Mouse (Mus musculus): ENCODE measurements around the gene Cldn11.

Gene Cldn11

DNA sequence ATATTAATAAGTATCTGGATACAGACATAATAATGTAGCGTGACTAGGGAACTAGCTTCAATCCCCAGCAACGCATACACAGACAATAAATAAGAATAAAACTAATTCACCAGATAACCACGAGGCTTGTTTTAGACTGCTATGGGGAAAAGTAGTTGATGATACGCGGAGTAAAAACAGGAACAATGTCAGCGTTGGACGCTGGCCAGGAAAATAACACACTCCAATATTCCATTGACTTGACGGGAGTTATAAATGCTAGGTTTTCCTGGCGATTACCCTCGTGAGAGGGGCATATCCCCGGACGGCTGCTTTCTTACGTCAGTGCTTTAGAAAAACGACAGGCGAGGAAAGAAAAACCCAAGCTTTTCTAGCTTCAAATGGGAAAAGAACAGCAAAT is 8.1 kb downstream of the Cldn11 start:
- DNase-seq (ENCODE audit: extremely low read depth, low read depth, low spot score) = no peak

DNA sequence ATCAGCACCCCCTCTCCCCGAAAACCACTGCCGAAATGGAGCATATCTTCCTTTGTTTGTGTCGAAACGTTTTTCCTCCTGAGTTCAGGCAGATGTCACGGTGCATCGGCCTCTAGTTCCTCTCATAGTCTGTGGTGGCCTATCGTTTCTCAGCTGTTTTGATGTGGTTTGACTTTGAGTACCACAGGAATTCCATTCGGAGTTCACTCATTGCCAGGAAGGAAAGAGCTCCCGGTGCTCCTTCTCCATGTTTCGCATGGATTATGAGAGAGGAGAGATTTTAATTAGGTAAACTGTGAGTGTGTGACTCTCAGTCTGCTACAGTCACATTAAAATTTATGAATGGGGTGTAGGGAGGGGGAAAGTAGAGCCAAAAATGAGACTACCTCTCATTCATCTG is 10.3 kb downstream of the Cldn11 start:
- DNase-seq (ENCODE audit: extremely low read depth, low read depth, low spot score) = no peak

DNA sequence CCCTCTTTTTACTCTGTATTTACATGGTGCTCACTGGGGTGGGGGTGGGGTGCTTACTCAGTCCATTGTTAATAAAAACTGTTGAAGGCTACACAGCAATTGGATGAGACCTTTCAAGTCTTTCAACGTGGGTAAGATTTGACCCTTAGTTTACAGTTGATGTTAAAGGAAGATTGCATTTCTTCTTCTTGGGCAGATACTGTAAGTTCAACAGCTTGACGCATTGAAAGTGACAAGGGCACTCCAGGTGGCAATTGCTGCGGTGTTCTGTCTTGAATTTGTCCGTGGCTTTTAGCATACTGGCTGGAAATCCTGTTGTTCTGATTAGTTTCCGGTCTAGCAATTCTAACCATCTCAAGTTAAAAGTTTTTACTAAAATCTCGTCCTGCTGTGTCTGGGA is 11.6 kb downstream of the Cldn11 start:
- DNase-seq (ENCODE audit: extremely low read depth, low read depth, low spot score) = no peak

DNA sequence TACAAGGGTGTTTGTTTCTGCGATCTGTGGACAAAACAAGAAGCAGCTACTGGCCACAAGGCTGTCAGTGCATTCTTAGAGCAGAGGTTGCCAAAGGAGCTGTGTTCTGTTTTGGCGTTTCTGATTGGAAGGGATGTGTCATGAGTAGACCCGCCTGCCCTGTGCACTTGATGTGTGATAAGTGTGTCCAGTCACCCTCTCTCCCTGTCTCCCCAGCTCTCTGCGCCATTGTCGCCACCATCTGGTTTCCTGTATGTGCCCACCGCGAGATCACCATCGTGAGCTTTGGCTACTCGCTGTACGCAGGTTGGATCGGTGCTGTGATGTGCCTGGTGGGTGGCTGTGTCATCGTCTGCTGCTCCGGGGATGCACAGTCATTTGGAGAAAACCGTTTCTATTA is 13.1 kb downstream of the Cldn11 start:
- no peak for DNase-seq (ENCODE audit: extremely low read depth, low read depth, low spot score)

DNA sequence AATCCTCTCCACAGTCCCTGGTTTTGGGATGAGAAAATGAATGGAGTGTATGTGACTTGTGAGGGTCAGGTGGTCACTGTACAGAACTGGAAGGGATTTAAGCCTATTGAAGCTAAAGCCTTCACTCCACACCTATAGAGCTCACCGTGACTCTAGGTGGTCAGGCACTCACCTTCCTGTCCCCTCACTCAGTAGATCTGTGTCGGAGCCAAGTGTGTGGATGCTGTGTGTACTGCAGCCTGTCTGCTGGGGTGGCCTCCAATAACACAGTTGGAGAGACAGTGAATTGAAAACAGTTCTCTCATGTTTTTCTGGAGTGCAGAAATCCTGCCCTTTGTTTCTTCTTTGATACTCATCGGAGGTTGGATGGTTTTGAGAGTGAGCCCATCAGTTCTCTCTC is 16.1 kb downstream of the Cldn11 start:
- DNase-seq (ENCODE audit: extremely low read depth, low read depth, low spot score) = no peak

DNA sequence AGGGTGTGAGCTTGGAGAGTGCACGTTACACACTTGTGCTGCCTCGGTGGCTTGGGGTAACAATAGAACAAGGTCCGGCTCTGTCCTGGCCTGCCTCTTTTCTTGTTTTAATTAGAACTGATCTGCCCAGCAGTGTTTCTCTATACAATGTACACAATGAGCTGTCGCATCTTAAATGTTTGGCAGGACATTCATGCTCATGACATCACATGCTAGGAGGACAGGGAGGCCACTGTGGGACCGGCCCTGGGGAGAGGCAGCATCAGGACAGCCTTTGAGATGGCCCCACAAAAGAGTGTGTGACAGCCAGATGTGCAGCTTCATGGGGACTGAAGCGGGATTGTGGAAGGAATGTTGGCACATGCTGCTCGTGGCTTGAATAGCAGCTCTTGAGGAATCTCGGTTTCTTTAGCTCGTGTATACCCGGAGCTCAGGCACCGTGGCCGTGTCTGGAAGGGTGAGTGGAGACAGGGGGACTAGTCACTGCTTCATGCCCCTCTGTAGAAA is 16.7 kb downstream of the Cldn11 start:
- no peak for DNase-seq (ENCODE audit: extremely low read depth, low read depth, low spot score)

DNA sequence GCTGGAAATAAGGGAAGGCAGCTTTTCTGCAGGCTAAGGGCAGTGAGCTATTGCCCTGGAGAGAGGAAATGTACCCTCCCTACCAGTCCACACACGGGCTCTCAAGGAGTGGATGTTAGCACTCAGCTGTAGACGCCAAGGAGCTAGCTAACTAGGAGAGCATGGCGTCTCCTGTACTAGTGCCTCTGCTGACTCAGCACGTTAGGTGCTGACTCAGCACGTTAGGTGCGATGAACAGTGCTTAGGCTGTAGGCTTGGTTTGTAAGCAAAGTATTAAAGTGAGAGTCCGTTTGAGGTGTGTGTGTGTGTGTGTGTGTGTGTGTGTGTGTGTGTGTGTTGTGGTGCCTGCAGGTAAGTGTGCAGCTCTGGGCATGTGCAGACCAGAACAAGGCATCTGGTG is 40.6 kb downstream of the Cldn11 start:
- DNase-seq (ENCODE audit: extremely low read depth, low read depth, low spot score) = no peak

DNA sequence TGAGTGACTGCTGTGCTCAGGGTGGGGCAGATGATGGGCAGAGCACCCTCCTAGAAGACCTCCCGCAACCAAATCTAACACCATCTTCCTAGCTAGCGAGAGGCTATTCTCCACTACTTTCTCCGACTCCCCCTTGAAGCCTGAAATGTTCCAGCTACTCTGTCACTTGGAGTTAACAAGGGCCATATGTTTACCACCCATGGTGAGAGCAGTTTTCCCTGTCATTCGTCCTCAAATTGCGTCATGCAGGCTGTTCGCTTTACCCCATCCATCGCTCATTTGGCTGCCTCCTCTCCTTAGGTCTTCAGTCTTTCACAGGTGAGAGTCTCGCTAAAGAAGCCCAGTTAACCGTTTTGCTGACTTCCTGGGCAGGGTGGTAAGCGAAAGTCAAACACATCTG is 41.7 kb downstream of the Cldn11 start:
- DNase-seq (ENCODE audit: extremely low read depth, low read depth, low spot score) = no peak

DNA sequence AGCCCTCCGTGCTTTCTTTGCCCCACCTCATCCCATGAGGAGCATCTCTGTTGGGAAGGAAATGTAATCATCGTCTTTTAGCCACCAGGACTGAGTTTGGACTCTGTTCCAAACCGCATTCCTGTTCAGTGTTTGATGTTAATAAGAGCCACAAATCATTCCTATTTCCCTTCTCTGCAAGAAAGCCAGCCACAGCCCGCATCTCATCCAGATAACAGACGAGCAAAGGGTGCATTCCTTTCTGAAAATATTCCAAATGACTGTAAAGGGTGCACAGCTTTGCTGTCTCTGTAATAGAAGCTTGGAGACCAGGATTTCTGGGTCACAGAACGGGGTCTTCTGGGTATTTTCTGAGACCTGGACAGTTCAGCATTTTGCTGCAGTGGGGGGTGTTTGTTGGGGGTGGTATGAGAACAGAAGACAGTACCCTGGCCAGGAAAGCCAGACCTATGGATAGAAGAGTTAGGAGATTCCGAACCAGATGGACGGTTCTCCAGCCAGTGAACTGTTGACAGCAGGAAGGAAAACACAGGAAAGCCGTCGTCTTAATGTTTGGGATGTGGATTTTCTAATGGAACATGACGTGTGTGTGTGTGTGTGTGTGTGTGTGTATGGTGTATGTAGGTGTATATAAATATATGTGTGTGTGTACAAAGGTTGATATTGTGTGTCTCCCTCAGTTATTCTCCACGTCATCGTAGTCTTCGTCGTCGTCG is 49.6 kb downstream of the Cldn11 start:
- no peak for DNase-seq (ENCODE audit: extremely low read depth, low read depth, low spot score)

DNA sequence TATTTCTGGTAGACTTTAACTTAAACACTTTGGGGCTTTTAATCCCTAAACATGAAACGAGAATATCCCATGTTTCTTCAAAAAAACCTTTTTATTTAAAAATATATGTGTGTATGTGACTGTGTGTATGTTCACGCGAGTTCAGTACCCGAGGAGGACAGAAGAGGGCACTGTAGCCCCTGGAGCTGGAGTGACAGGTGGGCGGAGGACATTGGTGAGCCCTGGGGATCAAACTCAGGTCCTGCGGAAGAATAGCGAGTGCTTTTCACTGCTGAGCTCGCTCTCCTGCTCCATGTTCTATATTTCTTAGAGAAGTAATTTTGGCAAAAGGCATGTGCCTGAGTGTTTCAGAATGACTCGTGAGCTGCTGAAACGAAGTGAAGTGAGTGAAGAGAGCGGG is 54.2 kb downstream of the Cldn11 start:
- no peak for DNase-seq (ENCODE audit: extremely low read depth, low read depth, low spot score)

DNA sequence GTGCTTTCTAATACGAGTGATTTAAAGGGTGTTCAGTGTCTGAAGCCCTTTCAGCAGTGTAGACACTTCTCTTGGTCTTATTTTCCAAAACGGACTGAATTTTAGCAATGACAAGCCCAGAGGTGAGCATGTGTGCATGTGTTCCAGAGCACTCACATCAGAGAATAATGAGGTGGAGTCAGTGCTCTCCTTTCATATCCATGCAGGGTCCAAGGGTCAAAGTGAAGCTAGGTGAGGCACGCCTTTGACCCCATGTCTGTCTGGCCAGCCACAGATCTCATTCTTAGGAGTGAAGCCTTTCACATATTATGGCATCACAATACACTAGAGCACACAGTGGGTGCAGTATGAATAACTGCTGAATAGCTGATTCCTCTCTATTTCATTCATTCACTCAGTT is 55.4 kb downstream of the Cldn11 start:
- no peak for DNase-seq (ENCODE audit: extremely low read depth, low read depth, low spot score)

DNA sequence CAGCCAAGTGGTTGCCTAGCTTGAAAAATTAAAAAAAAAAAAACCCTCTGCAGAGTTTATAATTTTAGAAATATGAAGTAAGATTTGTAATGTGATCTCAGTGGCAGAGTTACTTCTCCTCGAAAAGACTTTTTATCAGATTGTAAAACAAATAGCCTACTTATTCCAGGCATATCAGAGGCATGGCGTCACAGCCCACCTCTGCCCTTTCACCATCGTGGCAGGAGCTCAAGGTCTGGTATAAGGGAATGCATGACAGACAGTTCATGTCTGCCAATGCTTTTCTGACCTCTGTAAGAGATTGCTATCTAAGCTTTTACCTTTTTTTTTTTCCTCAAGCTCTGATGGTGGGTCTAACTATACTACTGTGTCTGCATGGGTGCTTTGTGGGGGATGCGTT is 58.3 kb downstream of the Cldn11 start:
- DNase-seq (ENCODE audit: extremely low read depth, low read depth, low spot score) = no peak

DNA sequence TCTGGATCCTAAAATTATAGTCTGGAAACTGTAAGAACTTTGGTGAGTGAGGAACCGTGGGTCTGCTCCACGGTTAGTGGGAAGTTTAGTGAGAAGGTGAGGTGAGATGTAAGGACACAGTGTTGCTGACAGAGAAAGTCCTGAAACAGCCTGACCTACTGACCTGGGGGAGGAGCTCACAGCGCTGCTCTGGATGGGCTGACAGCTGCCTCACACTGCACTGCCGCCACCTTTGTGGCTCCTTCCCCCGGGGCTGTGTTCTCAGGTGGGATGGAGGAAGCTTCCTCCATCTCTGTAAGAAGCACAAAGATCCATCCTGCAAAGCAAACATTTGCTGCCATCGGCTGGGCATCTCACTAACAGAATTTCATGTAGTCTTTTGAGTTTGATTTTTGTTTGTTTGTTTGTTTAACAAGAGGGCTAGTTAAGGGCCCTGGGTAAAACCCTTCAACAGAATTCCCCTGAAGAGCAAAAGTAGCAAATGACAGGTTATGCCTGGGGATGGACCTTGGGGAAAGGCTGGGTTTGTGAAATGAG is 58.8 kb downstream of the Cldn11 start:
- no peak for DNase-seq (ENCODE audit: extremely low read depth, low read depth, low spot score)

DNA sequence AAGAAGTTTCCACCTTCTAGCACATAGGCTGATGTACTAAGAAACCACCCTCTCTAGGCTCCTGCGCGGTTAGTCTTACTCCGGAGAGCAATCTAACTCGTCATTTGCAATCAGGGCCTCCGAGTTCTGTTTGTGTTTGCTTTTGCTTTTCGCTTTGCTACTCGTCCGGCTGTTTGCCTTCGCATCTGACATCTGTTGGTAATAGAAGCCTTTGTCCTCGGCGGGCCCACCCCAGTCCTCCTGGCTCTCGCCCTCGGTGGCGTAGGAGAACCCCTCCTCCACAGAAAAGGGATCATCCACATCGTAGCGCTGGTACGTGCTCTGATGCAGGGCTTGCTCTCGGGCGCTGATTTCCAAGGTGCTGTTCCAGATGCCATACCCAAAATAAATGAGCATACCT is 59.3 kb downstream of the Cldn11 start:
- DNase-seq (ENCODE audit: extremely low read depth, low read depth, low spot score) = no peak

DNA sequence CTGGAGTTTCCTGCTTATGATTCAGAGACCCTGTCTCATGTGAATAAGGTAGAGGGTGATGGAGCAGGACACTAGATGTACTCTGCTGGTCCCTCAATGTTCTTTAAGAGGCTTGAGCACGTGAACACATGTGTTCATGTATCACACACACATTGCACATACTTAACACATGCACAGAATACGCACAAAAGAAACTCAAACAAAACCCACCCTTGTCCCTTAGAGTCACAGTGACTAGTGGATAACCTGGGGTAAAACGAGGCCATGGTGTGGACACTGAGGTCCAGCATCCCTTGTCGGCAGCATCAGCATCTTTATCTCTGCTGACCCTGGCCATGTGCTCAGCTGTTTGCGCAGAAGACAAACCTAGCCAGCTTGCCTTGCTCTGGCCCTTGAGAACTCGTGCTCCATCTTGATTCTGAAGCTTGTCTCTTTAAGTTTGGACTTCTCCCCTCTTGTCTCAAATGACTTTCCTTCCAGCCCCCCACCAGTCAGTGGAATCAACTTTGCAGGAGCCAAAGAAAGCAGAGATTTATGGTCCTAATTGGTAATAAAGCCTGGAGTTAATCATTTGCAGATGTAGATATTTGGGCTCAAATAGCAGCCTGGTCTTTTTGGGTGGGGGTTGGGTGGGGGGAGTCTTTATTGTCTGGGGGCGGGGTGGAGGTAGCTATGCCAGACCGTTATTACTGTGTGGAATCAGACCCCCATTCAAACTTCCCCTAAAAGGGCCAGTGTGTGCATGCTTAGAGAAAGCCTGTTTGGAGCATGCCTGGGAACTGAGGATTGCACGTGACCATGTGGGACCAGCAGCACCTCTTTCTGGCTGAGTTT is 62.7 kb downstream of the Cldn11 start:
- DNase-seq (ENCODE audit: extremely low read depth, low read depth, low spot score) = no peak

DNA sequence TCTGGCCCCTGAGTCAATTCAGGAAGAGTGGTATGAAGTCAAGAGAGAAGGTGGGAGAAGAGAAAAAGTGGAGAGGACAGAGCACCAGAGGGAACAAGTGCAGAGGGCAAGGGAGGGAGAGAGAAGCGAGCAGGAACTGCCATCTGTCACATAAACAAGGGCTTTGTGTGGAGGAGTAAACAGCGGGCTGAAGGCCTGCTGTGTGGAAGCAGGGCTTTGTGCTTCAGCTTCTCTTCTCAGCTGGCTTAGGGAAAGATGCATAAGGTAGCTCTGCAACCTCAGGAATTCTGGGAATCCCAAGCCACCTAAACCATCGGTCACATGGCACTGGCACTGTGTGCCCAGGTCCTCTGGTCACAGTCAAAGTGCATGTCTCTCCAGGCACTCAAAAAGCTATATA is 64.1 kb downstream of the Cldn11 start:
- no peak for DNase-seq (ENCODE audit: extremely low read depth, low read depth, low spot score)
